Mouse (Mus musculus) lung, postnatal 0 days (tissue): Measurements from ENCODE around the gene Ppil4.

ENCODE experiments used
- CTCF ChIP-seq: IDR thresholded peaks from 2 replicates; pipeline ENCODE4 v1.5.1; 2016; ENCODE audit warnings: antibody characterized with exemption, mild to moderate bottlenecking
- EP300 ChIP-seq: IDR thresholded peaks from 2 replicates; pipeline ENCODE4 v1.6.1; 2016; ENCODE audit warnings: antibody characterized with exemption, mild to moderate bottlenecking, control low read depth

GRCm38 (mm10) chr10:7834671-7835225 is 42.1 kb downstream of the Ppil4 start:
- TF ChIP-seq CTCF: no peak
- TF ChIP-seq EP300: no peak
